Mouse (Mus musculus) left cerebral cortex, postnatal 10 days (tissue): ENCODE results near the gene Fpr1. TPM values are rescaled to one million over a fixed set of nuclear protein-coding genes. Genes with fewer than 3 reads are reported as not detected.

ENCODE experiments used
- DNase-seq, 2 experiments: peaks; one replicate each; pipeline ENCODE4 v3.0.0; 2021 to 2022; ENCODE audit warnings: low spot score in 2 of 2, mixed read lengths in 1 of 2; ENCODE audit errors: extremely low spot score in 1 of 2
- intact Hi-C: fragments of 180-260 bp; cut with DNase I; formaldehyde crosslinking; loops from one replicate; pipeline ENCODE4 v1.15.1; 2025
- microRNA-seq: library from miRNA; unstranded; fragments of <30 nt; microRNA quantifications from one replicate; pipeline ENCODE4 v1.2.0, GENCODE M21; 2022
- total RNA-seq, 2 experiments: library from RNA; stranded (reverse); gene quantifications; 2 replicates each; pipeline ENCODE4 v1.2.3; 2021

Gene Fpr1
- total RNA-seq, 2 experiments from 2014 or later = not detected

DNA sequence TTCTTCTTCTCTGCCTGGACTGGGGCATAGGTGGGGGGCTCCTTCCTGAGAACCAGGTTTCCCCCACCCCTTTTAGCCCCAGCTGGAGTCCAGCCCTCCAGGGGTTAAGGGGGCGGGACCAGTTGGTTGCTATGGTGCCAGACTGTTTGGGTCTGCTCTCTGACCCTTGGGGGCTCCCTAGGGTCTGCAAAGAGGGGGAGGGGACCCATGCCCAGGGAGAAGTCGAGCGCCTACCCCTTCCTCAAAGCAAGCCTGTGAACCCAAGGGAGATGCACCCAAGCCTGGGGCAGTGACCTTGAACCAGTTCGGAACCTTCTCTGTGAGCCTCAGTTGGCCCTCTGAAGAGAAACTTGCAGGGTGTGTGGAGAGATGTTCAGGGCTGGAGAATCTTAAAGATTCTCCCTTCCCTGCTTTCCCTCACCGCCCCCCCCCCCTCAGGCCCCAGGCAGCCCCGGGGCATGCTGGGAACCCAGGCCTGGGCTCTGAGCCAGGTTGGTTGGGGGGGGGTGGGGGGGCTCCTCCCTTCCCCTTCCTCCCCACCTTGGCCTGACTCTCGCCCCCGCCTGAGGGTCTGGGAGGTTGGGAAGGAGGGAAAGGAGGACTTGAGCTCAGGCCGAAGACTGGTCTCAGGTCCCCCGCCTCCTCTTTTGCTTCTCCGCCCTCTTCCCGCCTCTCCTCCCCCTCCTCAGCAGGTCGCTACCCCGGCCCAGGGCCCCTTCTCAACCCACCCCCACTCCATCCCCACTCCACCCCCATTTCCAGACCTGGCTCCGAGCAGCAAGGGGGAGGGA, 55.4 kb downstream of the Fpr1 start:
- DNase-seq = peak in 1 of 2 experiments; percentile 79
- intact Hi-C loops = no loop called here

DNA sequence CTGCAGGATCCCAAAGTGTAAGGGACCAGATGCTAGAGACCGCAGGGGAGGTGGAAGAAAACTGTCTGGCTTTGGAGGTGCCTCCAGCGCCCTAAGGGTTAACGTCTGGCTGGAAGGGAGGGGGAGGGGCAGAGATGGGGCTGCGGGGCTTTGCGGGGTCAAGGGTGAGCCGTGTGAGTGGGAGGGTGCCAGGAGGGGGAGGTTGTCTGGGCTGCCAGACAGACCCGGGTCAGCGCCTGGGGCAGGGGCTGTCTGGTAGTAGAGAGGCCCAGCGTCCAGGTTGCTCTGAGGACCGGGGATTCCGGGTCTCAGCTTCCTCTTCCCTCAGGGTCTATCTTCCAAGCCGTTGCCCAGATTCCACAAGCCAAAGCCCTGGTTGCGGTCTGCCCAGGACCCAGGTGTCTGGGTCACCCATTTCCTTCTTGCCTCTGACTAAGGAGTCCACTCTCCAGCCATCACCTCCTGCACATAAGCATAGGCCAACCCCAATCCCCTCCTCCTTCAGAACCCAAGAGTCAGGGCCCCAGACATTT, 56.0 kb downstream of the Fpr1 start:
- intact Hi-C loops = no loop called here
- DNase-seq = peak; percentile 42 to 87

DNA sequence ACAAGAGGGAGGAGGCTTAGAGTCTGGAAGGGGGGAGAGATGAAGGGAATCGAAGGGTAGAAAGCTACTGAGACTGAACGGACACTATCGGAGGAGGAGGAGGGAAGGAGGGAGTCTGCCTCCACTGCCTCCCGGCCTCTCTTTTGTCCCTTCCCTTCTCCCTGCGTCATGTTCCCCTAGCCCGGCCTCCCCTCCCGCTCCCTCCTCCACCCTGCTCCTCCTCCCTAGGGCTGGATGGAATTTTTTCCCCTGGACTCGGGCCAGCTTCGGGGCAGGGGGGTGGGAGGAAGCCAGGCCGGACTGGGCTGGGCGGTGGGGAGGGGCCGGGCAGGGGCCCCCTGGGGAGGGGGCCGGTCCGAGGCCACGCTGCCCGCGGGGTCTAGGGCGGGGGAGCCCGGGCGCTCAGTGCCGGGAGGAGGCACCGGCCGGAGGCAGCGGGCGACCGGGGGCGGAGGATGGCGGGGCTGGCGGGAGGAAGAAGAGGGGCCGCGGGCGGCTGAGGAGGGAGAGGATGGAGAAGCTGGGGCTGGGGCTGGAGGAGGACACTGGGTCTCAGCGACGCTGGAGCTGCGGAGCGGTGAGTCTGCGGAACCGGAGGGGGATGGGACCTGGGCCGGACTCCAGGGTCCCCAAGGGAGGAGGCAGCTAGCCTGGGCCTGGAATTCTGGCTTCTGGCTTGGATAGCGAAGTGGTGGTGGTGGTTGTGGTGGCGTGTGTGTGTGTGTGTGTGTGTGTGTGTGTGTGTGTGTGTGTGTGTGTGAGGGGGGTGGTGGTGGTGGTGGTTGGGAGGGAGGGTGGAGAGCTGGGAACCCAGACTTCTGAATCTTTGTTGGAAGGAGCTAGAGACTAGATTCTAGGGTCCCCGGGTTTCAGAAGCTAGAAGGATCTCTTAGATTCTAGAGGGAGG, 56.7 kb downstream of the Fpr1 start, which contains the start of gene Spaca6:
Spaca6 (plus strand) TSS at position 408 of the 907 bp plus-strand sequence.
- peak; percentile 85 to 97 for DNase-seq
- intact Hi-C loops = no loop called here

Small RNA genes lying within 50 kb of the gene (microRNA-seq; reads per million reads assigned to microRNA genes)
- gene Gm25927 (not detected), gene Mir125a (18,560 reads per million, percentile 97 among the genes with 10 or more reads in this experiment), gene Mir99b (23,990 reads per million, percentile 98 among the genes with 10 or more reads in this experiment), gene Mirlet7e (not detected)

Other genes with a start within 250 kb of the Fpr1 start
- not detected for gene Vmn2r90, start 180.2 kb downstream of the Fpr1 start, total RNA-seq
- 10 to 100 TPM; 80.5 to 82.2 TPM for gene Spaca6, start 56.8 kb downstream of the Fpr1 start, total RNA-seq
- gene Has1, start 28.7 kb downstream of the Fpr1 start, total RNA-seq = under 1 TPM; 0.20 to 0.64 TPM
- gene Fpr2, start 3.9 kb upstream of the Fpr1 start, total RNA-seq = not detected
- gene Fpr3, start 3.9 kb upstream of the Fpr1 start, total RNA-seq = not detected
- not detected for gene Fpr-rs4, start 137.8 kb upstream of the Fpr1 start, total RNA-seq
- under 1 TPM; 0.04 to 0.12 TPM for gene Vmn2r124, start 165.5 kb upstream of the Fpr1 start, total RNA-seq
- gene Vmn2r91, start 201.1 kb upstream of the Fpr1 start, total RNA-seq = not detected